ENCODE assay signal across 9 mouse cellular contexts in the genomic region with DNA sequence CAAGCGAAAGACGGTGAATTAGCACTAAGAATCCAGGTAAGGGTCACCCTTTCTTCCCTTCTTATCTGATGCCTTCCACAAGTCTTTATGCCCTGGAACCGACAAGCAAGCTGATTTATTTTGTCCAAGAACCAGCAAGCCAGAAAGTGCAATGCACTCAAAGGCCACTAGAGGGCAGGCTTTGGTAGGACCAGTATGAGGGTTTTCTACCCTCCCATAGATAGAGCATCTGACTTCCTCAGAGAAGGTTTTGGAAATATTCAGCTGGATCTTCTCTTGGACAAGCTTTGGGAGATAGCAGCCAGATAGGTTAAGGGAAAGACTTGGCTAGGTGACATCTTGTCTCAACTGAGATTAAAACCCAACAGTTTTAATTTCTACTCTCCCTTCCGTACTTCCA. TPM values are rescaled to one million over a fixed set of nuclear protein-coding genes. Genes with fewer than 3 reads are reported as not detected.
DNase-seq lines count a peak whose midpoint lies in the region; ATAC-seq lines count a peak whose summit lies in the region.
"Had no signal": no experiment of that assay in that cellular context is flagged by ENCODE, and none has a peak within 500 bp of the region (broad histone marks: within the 10 kb centered on the region; RNA-seq: fewer than 3 reads in every experiment).

No protein-coding gene starts in this region.

- H3K4me3 ChIP-seq in heart, embryonic 12.5 days, result no peak overlapping the region
- H3K4me3 ChIP-seq: limb, embryonic 15.5 days had no signal

- peaks cover 29% of the 10 kb centered on the region for H3K4me1 ChIP-seq in heart, embryonic 12.5 days (replicated peaks)

- intact Hi-C loops in heart, postnatal 10 days (cut with DNase I), result loop anchor here (1.0 kb wide), 1 partner anchor 39 kb away; no protein-coding TSS in a partner anchor
- intact Hi-C loops in left cerebral cortex, postnatal 14 days (cut with DNase I), result loop anchor here (5.0 kb wide), 2 partner anchors 39 to 109 kb away; partner anchors contain the start of gene Elf4

- H3K9ac ChIP-seq in heart, embryonic 12.5 days, result no peak overlapping the region
- H3K9ac ChIP-seq: limb, embryonic 15.5 days had no signal

- no peaks in the 10 kb centered on the region for H3K27me3 ChIP-seq in heart, embryonic 12.5 days (replicated peaks)
- H3K27me3 ChIP-seq: limb, embryonic 15.5 days had no signal

- WGBS in heart, embryonic 12.5 days, result 45% methylated on average over 4 of the region's 4 CpGs

- no peaks in the 10 kb centered on the region for H3K9me3 ChIP-seq in heart, embryonic 12.5 days (replicated peaks)
- H3K9me3 ChIP-seq: limb, embryonic 15.5 days had no signal

- ATAC-seq in heart, embryonic 12.5 days (ENCODE audit: insufficient number of reproducible peaks, low FRiP score), result no peak

- DNase-seq in heart, adult 18-20 months, result peak; percentile 67 to 85
- DNase-seq in ES-CJ7 (ENCODE audit: low read depth, low spot score), result peak; percentile 58
- DNase-seq in cerebellum, postnatal 10 days, result peak; percentile 78 to 85
- peak; percentile 76 to 83 for DNase-seq in heart, postnatal 10 days
- DNase-seq in left cerebral cortex, postnatal 14 days (ENCODE audit: low spot score in 2 of 2), result peak; percentile 67 to 73
- peak; percentile 64 for DNase-seq in ovary, postnatal 14 days (ENCODE audit: low spot score)
- peak; percentile 82 for DNase-seq in thymus, postnatal 25 days

- H3K36me3 ChIP-seq in heart, embryonic 12.5 days, result peaks cover 17% of the 10 kb centered on the region

- no peak overlapping the region for H3K27ac ChIP-seq in heart, embryonic 12.5 days (ENCODE audit: poor library complexity, severe bottlenecking)
- H3K27ac ChIP-seq: limb, embryonic 15.5 days had no signal

- H3K4me2 ChIP-seq in heart, embryonic 12.5 days, result no peak overlapping the region
- H3K4me2 ChIP-seq: limb, embryonic 15.5 days had no signal

RNA-seq across cellular contexts. Expression of gene Elf4, which starts 39.9 kb away (rescaled TPM):
- 1 to 10 TPM; 5.8 to 6.5 TPM for total RNA-seq in heart, adult 18-20 months (2021)
- 17.0 and 18.7 TPM in 2 replicates for polyA plus RNA-seq in heart, embryonic 12.5 days (2016; fragmentation: Nextera tagmentation; extraction: Ambion mirVana)
- 10 to 100 TPM; 15.3 to 16.7 TPM for total RNA-seq in heart, postnatal 10 days (2021)
- 1 to 10 TPM in 1 of 2 experiments, under 1 TPM in 1; 0.87 to 1.2 TPM for total RNA-seq in left cerebral cortex, postnatal 14 days (2021)
